Mouse (Mus musculus): ENCODE data around the gene Jup.
A peak's percentile ranks its signal among the peaks of the same experiment; 100 is the strongest.
"Not testable (repeated sequence)": the region's sequence is repeated elsewhere in the genome, so short reads cannot be mapped to it uniquely, and the experiment has no call there.

Gene Jup

GRCm38 (mm10) chr11:100391081-100391883 is 6.3 kb downstream of the Jup start:
- peak; percentile 51 for DNase-seq (ENCODE audit: low spot score)

- DNase-seq (ENCODE audit: low spot score), result no peak
Observed at GRCm38 (mm10) chr11:100389931-100390445, 7.6 kb downstream of the Jup start.

- no peak for DNase-seq (ENCODE audit: low spot score)
Observed at GRCm38 (mm10) chr11:100388588-100388987, 9.0 kb downstream of the Jup start.

DNA sequence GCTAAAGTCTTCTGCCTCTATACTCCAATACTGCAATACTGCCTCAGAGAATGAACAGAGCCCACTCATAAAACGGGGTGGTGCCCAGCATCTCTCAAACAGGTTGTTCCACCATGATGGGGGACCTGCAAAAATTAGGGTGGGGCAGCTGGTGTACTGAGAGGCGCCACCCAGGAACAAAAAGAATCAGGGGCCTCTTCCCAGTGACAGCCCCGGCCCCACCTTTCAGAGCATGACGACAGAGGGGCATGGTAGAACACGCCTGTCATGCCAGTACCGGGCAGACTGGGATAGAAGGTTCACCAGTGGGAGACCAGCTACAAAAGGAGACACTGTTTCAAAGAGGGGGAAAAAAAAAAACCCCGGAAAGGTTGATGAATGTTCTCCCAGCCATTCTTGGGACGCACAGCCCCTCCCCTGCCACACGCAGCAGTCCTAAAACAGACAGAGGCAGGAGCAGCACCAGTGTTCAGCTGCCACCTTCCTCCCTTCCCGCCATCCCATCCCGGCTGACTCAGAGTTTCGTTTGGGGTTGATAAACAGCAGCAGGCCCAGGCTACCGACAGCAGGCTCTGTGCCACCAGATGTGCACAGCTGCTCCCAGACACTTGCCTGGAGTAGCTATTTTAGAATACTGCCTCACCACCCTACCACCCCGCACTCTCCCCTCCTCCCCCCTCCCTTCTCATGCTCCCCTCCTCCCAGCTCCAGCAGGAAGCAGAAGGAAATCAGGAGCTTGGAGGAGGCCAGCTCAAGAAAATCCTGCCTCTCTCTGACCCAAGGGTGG is 9.8 kb downstream of the Jup start:
- DNase-seq (ENCODE audit: low spot score), result no peak

GRCm38 (mm10) chr11:100387111-100387510 is 10.5 kb downstream of the Jup start:
- DNase-seq (ENCODE audit: low spot score), result no peak

- DNase-seq (ENCODE audit: low spot score), result no peak
Observed at GRCm38 (mm10) chr11:100386586-100386985, 11.0 kb downstream of the Jup start.

- DNase-seq (ENCODE audit: low spot score), result no peak
Observed at GRCm38 (mm10) chr11:100385016-100385415, 12.5 kb downstream of the Jup start.

- no peak for DNase-seq (ENCODE audit: low spot score)
Observed at GRCm38 (mm10) chr11:100382682-100383081, 14.9 kb downstream of the Jup start.

DNA sequence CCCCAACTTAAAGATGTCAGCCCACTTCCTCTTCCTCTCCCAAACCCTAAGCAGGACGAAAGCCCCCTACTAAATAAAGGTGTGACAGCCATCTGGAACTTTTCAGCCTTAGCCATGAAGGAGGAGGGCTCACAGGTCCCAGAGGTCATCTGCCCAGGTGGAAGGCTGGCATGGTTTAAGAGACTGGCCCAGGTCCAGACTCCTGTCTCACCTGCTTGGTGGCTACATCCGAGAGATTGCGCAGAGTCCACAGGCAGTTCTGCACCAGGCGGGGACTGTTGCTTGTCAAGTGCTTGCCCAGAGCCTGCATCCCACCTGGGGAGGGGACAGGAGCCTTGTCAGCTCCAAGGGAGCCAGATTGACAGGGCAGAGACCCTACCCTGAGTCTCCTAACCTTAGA is 18.3 kb downstream of the Jup start:
- no peak for DNase-seq (ENCODE audit: low spot score)

DNA sequence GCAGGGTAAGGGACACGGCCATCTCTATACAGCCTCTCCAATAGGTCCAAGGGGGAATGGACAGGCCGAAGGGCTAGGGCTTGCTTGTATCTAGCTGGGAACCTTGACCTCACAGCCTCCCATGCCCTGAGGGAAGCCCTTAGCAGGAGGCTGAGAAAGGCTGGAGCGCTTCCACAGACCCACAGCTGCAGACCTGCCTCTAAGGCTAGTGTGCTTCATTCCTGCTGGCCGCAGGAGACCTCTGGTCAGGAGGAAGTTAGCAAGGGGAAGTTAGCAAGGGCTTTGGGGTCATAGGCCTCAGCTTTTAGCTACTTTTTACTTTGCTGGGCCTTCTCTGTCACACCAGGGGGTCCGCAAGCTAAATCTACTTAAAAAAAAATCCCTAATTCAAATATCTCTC is 19.1 kb downstream of the Jup start:
- no peak for DNase-seq (ENCODE audit: low spot score)

DNA sequence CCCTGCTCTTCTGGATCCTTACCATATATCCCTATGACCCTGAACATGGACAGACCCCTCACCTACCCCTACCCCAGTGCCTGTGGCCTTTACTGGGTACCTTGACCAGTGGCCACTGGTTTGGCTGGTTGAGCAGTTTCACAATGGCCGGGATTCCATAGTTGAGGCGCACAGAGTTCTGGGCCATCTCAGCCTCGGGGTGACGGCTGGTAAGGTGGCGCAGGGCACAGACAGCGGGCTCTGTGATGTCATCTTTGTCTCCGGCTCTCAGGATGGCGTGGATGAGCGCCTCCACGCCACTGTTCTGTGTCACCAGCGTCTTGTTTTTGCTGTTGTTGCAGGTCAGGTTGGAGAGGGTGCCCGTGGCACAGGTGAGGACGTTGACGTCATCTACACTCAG is 19.6 kb downstream of the Jup start:
- DNase-seq (ENCODE audit: low spot score), result no peak

DNA sequence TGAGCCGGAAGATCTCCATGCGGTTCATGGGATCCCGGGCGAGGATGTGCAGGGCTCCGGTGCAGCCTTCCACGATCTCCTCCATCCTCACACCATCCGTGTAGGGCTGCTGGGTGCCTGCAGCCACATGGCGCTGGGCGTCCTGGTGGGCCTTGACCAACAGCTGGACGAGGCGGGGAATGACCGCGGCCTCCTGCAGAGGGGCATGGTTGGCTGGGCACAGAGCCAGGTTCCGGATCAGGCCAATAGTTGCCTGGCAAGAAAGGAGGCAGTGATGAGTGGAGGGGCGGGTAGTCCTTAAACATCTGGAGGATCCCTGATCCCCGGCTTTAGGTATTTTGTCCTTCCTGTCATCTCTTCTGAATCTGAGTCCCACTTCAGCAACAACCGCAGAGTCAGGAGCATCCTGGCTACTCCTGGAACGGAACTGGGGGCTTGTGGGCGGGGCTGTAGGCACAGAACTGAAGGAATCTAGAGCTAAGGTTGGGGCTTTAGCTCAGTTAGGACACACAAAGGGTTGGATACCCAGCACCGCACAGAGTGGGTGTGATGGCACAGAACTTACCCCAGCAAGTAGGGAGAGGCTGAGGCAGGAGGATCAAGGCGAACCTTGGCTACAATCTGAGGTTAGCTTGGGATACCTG is 20.7 kb downstream of the Jup start:
- no peak for DNase-seq (ENCODE audit: low spot score)

DNA sequence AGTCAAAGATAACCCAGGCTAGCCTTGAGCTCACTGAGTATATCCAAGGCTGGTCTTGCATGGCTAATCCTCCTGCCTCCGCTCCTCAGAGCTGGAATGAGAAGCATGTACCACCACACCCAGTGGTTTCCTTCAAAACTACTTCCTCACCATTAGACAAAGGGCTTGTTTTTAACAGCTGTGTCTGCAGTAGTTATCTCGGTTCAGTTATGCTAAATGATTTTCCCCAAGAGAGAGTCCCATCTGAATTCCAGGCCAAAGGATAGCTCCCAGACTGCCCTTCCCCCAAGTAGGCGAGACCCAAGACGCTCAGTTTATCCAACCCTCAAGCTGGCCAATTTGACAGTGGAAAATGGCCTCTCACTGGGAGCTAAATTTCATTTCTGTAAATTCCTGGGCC is 21.6 kb downstream of the Jup start:
- no peak for DNase-seq (ENCODE audit: low spot score)

GRCm38 (mm10) chr11:100375127-100375526 is 22.4 kb downstream of the Jup start:
- no peak for DNase-seq (ENCODE audit: low spot score)

- no peak for DNase-seq (ENCODE audit: low spot score)
Observed at GRCm38 (mm10) chr11:100371981-100372558, 25.5 kb downstream of the Jup start.

DNA sequence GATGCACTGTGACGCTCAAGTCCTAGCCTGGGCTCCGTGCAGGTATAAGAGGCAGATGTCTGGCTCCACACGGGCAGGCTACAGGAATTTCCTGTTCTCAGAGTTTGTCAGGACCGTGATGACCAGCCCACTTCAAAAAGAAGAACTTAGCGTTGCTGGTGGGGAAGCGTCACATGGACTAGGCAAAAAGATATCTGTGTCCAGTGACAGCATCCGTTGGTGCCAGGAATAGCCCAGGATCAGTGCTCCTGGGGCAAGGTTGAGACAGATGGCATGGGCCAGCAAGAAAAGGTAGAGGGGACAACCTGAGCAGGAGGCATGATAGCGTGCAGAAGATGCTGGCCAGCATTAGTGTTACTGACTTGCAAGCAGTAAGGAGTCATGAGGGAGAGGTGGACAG is 27.7 kb downstream of the Jup start:
- no peak for DNase-seq (ENCODE audit: low spot score)

GRCm38 (mm10) chr11:100369145-100369544 is 28.4 kb downstream of the Jup start:
- DNase-seq (ENCODE audit: low spot score), result no peak

- peak; percentile 68 for DNase-seq (ENCODE audit: low spot score)
Observed at GRCm38 (mm10) chr11:100362979-100363562, 34.5 kb downstream of the Jup start.

DNA sequence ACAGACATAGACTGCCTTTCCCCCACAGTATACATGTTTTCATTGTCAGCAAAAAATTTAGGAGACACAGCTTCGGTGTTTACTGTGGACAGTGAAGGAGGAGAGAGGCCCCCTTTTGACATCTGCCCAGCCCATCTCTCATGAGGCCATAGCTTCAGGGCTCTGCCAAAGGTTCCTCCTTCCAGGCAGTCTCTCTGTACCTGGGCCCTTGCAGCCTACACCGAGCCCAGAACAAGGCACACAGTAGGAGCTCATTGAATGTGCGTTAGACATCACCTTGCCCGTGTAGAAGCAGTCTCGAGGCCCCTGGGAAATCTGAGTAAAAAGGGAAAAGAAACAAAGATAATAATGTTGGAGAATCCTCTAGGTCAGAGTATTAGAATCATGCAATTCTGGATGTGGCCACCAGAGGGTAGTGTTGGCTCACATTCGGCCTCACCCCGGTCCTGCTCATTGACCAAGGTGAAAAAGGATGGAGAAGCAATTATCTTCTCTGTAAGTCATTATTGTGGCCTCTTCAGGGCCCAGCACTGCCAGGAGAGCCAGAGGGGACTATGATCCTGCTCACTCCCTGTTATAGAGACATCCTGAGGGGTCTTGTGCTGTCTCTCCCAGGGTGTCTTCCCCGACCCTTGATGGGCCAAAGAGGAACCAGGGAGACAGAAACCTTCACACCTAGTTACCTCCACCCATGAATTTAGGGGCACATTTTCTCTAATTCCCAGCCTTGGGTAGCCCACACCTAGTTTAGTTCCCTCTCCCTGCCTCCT is 35.2 kb downstream of the Jup start:
- peak; percentile 81 for DNase-seq (ENCODE audit: low spot score)

GRCm38 (mm10) chr11:100361059-100361458 is 36.5 kb downstream of the Jup start:
- not testable (repeated sequence) for DNase-seq (ENCODE audit: low spot score)

- no peak for DNase-seq (ENCODE audit: low spot score)
Observed at GRCm38 (mm10) chr11:100360175-100360574, 37.4 kb downstream of the Jup start.
